Mouse (Mus musculus): ENCODE data around the gene Prpf19. TPM values are rescaled to one million over a fixed set of nuclear protein-coding genes. Genes with fewer than 3 reads are reported as not detected.
A peak's percentile ranks its signal among the peaks of the same experiment; 100 is the strongest.

Gene Prpf19
- polyA plus RNA-seq, 1 experiment, result 58.3 TPM

- Histone ChIP-seq H3K4me3 (replicated peaks; ENCODE audit: control insufficient read depth, low read depth, low read length) (peak overlapping the region; percentile 48), H3K4me1 (ENCODE audit: control insufficient read depth, insufficient read depth, low read length) (peaks cover 6% of the 10 kb centered on the region), H3K27ac (ENCODE audit: control insufficient read depth, insufficient read depth, low read depth, low read length, poor library complexity) (peak overlapping the region; percentile 58; the same call in 1 of the 2 replicates)
- no peak for TF ChIP-seq POLR2A (IDR thresholded peaks at IDR 0.05; ENCODE audit: borderline replicate concordance, control insufficient read depth, low read depth, low read length)
- TF ChIP-seq CTCF (IDR thresholded peaks at IDR 0.05; ENCODE audit: control insufficient read depth, insufficient read depth, low read length), result no peak
- 68% methylated on average over 5 of the region's 5 CpGs for WGBS
Measured at GRCm38 (mm10) chr19:10947219-10947618, 52.2 kb downstream of the Prpf19 start.

- no peak overlapping the region for H3K27ac ChIP-seq (ENCODE audit: control insufficient read depth, insufficient read depth, low read depth, low read length, poor library complexity)
- peaks cover 6% of the 10 kb centered on the region for H3K4me1 ChIP-seq (ENCODE audit: control insufficient read depth, insufficient read depth, low read length)
- TF ChIP-seq POLR2A (IDR thresholded peaks at IDR 0.05; ENCODE audit: borderline replicate concordance, control insufficient read depth, low read depth, low read length) (no peak), CTCF (IDR thresholded peaks at IDR 0.05; ENCODE audit: control insufficient read depth, insufficient read depth, low read length) (no peak)
Measured at GRCm38 (mm10) chr19:10948416-10948815, 53.4 kb downstream of the Prpf19 start.

GRCm38 (mm10) chr19:10949112-10949511, 54.1 kb downstream of the Prpf19 start, which contains the start of gene Ccdc86:
Ccdc86 (minus strand) TSS chr19:10949266.
- peak; percentile 60; the same call in 1 of the 2 replicates for TF ChIP-seq POLR2A (IDR thresholded peaks at IDR 0.05; ENCODE audit: borderline replicate concordance, control insufficient read depth, low read depth, low read length)
- TF ChIP-seq CTCF (IDR thresholded peaks at IDR 0.05; ENCODE audit: control insufficient read depth, insufficient read depth, low read length), result no peak
- under 1% methylated on average over 30 of the region's 30 CpGs for WGBS
- H3K27ac ChIP-seq (ENCODE audit: control insufficient read depth, insufficient read depth, low read depth, low read length, poor library complexity), result no peak within 1 kb of the TSS

More at GRCm38 (mm10) chr19:10948416-10948815, 53.4 kb downstream of the Prpf19 start:
- 1% methylated on average over 20 of the region's 20 CpGs for WGBS
- peak overlapping the region; percentile 65 for H3K4me3 ChIP-seq (replicated peaks; ENCODE audit: control insufficient read depth, low read depth, low read length)

GRCm38 (mm10) chr19:10949558-10949957, 54.5 kb downstream of the Prpf19 start:
- no peak for TF ChIP-seq POLR2A (IDR thresholded peaks at IDR 0.05; ENCODE audit: borderline replicate concordance, control insufficient read depth, low read depth, low read length)
- TF ChIP-seq CTCF (IDR thresholded peaks at IDR 0.05; ENCODE audit: control insufficient read depth, insufficient read depth, low read length), result no peak
- Histone ChIP-seq H3K4me3 (replicated peaks; ENCODE audit: control insufficient read depth, low read depth, low read length) (peak overlapping the region; percentile 19), H3K27ac (ENCODE audit: control insufficient read depth, insufficient read depth, low read depth, low read length, poor library complexity) (no peak overlapping the region), H3K4me1 (ENCODE audit: control insufficient read depth, insufficient read depth, low read length) (peaks cover 6% of the 10 kb centered on the region)
- 24% methylated on average over 9 of the region's 9 CpGs for WGBS

More at GRCm38 (mm10) chr19:10949112-10949511, 54.1 kb downstream of the Prpf19 start, which contains the start of gene Ccdc86:
- H3K4me1 ChIP-seq (ENCODE audit: control insufficient read depth, insufficient read depth, low read length), result peaks cover 6% of the 10 kb centered on the region
- H3K4me3 ChIP-seq (replicated peaks; ENCODE audit: control insufficient read depth, low read depth, low read length), result peak within 1 kb of the TSS; percentile 82

GRCm38 (mm10) chr19:10952021-10952939, 57.2 kb downstream of the Prpf19 start:
- TF ChIP-seq CTCF (IDR thresholded peaks at IDR 0.05; ENCODE audit: control insufficient read depth, insufficient read depth, low read length) (no peak), POLR2A (IDR thresholded peaks at IDR 0.05; ENCODE audit: borderline replicate concordance, control insufficient read depth, low read depth, low read length) (no peak)
- WGBS, result 73% methylated on average over 11 of the region's 11 CpGs
- H3K4me3 ChIP-seq (replicated peaks; ENCODE audit: control insufficient read depth, low read depth, low read length), result no peak overlapping the region
- peaks cover 2% of the 10 kb centered on the region; the same call in 1 of the 2 replicates for H3K4me1 ChIP-seq (ENCODE audit: control insufficient read depth, insufficient read depth, low read length)
- no peak overlapping the region for H3K27ac ChIP-seq (ENCODE audit: control insufficient read depth, insufficient read depth, low read depth, low read length, poor library complexity)

Other genes with a start within 250 kb of the Prpf19 start
- gene Pga5, start 217.2 kb upstream of the Prpf19 start, polyA plus RNA-seq (2011; ENCODE audit: insufficient read depth, insufficient read length, low replicate concordance, missing spikeins), result not detected in 2 replicates
- 14.4 and 29.5 TPM in 2 replicates for gene Vps37c, start 206.5 kb upstream of the Prpf19 start, polyA plus RNA-seq (2011; ENCODE audit: insufficient read depth, insufficient read length, low replicate concordance, missing spikeins)
- gene Cd5, start 156.2 kb upstream of the Prpf19 start, polyA plus RNA-seq (2011; ENCODE audit: insufficient read depth, insufficient read length, low replicate concordance, missing spikeins), result 1.1 and 2.2 TPM in 2 replicates
- 2.1 TPM in 2 replicates for gene Cd6, start 65.2 kb upstream of the Prpf19 start, polyA plus RNA-seq (2011; ENCODE audit: insufficient read depth, insufficient read length, low replicate concordance, missing spikeins)
- 9.5 and 19.7 TPM in 2 replicates for gene Slc15a3, start 55.5 kb upstream of the Prpf19 start, polyA plus RNA-seq (2011; ENCODE audit: insufficient read depth, insufficient read length, low replicate concordance, missing spikeins)
- gene Tmem132a, start 25.3 kb upstream of the Prpf19 start, polyA plus RNA-seq (2011; ENCODE audit: insufficient read depth, insufficient read length, low replicate concordance, missing spikeins), result 1.4 TPM in 1 of 2 replicates, not detected in the other
- 5.1 and 11.5 TPM in 2 replicates for gene Tmem109, start 13.2 kb upstream of the Prpf19 start, polyA plus RNA-seq (2011; ENCODE audit: insufficient read depth, insufficient read length, low replicate concordance, missing spikeins)
- not detected in 2 replicates for gene Zp1, start 25.4 kb downstream of the Prpf19 start, polyA plus RNA-seq (2011; ENCODE audit: insufficient read depth, insufficient read length, low replicate concordance, missing spikeins)
- gene Ptgdr2, start 41.9 kb downstream of the Prpf19 start, polyA plus RNA-seq (2011; ENCODE audit: insufficient read depth, insufficient read length, low replicate concordance, missing spikeins), result not detected in 2 replicates
- 4.4 and 5.8 TPM in 2 replicates for gene Ccdc86, start 54.0 kb downstream of the Prpf19 start, polyA plus RNA-seq (2011; ENCODE audit: insufficient read depth, insufficient read length, low replicate concordance, missing spikeins)
- gene Ms4a10, start 79.4 kb downstream of the Prpf19 start, polyA plus RNA-seq (2011; ENCODE audit: insufficient read depth, insufficient read length, low replicate concordance, missing spikeins), result not detected in 2 replicates
- gene Ms4a15, start 98.0 kb downstream of the Prpf19 start, polyA plus RNA-seq (2011; ENCODE audit: insufficient read depth, insufficient read length, low replicate concordance, missing spikeins), result not detected in 2 replicates
- not detected in 2 replicates for gene Ms4a18, start 122.8 kb downstream of the Prpf19 start, polyA plus RNA-seq (2011; ENCODE audit: insufficient read depth, insufficient read length, low replicate concordance, missing spikeins)
- 7.3 and 12.7 TPM in 2 replicates for gene Ms4a8a, start 185.9 kb downstream of the Prpf19 start, polyA plus RNA-seq (2011; ENCODE audit: insufficient read depth, insufficient read length, low replicate concordance, missing spikeins)
- not detected in 2 replicates for gene 1700017D01Rik, start 235.6 kb downstream of the Prpf19 start, polyA plus RNA-seq (2011; ENCODE audit: insufficient read depth, insufficient read length, low replicate concordance, missing spikeins)